Mouse (Mus musculus): ENCODE results near the gene Ell3. TPM values are rescaled to one million over a fixed set of nuclear protein-coding genes. Genes with fewer than 3 reads are reported as not detected.

Ell3 gene
- polyA plus RNA-seq, 1 experiment, result 0.05 TPM

DNA sequence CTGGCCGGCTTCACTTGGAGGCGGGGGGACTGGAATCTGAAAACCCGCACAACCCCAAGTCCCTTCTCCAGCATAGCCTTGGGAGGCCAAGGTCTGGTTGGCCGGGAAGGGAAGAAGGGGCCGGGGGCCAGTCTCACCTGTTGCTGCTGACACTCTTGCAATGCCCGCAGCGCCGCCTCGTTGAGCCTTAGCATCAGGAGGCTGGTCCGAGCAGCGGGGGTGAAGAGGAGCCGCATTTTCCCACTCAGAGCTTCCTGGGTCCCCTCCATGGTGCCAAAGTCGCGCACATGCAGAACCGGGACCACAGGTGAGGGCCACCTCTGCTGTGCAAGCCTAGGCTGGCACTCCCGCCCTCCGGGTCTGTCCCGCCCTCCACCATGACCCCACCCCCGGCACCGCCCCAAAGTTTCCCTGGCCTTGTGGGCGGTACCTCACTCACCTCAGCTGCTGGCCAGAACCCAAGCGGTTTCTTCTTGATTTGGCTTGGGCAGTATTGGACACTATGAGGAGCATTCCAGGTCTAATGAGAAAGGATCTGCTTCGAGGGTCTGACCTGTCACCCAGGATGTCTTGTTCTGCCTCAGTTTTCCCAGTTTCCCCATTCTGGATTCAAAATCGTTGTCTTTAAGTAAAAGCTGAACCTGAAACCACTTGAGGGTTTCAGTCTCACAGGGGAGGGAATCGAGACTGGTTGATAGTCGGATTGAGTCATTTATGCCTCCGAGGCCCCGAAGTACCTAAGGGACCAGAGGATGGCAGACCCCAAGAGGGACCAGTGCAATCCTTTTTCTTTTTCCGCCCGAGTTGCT is 1.6 kb downstream of the Ell3 start:
- Histone ChIP-seq H3K27me3 (ENCODE audit: control insufficient read depth, insufficient read depth, insufficient read length) (no peaks in the 10 kb centered on the region), H3K4me3 (no peak overlapping the region), H3K36me3 (ENCODE audit: control insufficient read depth, insufficient read depth) (peaks cover 12% of the 10 kb centered on the region), H3ac (ENCODE audit: control insufficient read depth, insufficient read length) (no peak overlapping the region), H3K4me2 (ENCODE audit: low read depth) (no peak overlapping the region), H3K79me2 (ENCODE audit: control insufficient read depth, insufficient read depth) (no peaks in the 10 kb centered on the region)
- TF ChIP-seq USF1 (IDR thresholded peaks at IDR 0.05; ENCODE audit: low read depth) (no peak), MYOD1 (IDR thresholded peaks at IDR 0.05; ENCODE audit: control insufficient read depth in 1 of 3, insufficient read length in 2 of 3, low read depth in 2 of 3) (no peak), TCF3 (IDR thresholded peaks at IDR 0.05; ENCODE audit: insufficient read length, low read depth) (no peak)

- H3K36me3 ChIP-seq (ENCODE audit: control insufficient read depth, insufficient read depth), result peaks cover 14% of the 10 kb centered on the region
- TF ChIP-seq MYOG (IDR thresholded peaks at IDR 0.05; ENCODE audit: control insufficient read depth in 1 of 3, insufficient read depth in 1 of 3, insufficient read length in 2 of 3, low read depth in 2 of 3), result no peak
- no peak for TF ChIP-seq TCF3 (IDR thresholded peaks at IDR 0.05; ENCODE audit: insufficient read length, low read depth)
- no peak for TF ChIP-seq POLR2AphosphoS2 (IDR thresholded peaks at IDR 0.05; ENCODE audit: insufficient read length, low read depth)
- no peak for TF ChIP-seq CEBPB (IDR thresholded peaks at IDR 0.05; ENCODE audit: insufficient read depth, poor library complexity, severe bottlenecking)
- TF ChIP-seq MAX (IDR thresholded peaks at IDR 0.05; ENCODE audit: low read depth), result no peak
- no peak for TF ChIP-seq MYOD1 (IDR thresholded peaks at IDR 0.05; ENCODE audit: control insufficient read depth in 1 of 3, insufficient read length in 2 of 3, low read depth in 2 of 3)
- no peak for TF ChIP-seq USF1 (IDR thresholded peaks at IDR 0.05; ENCODE audit: low read depth)
- TF ChIP-seq POLR2A (IDR thresholded peaks at IDR 0.05; ENCODE audit: insufficient read length, low read depth), result no peak
- TF ChIP-seq SRF (IDR thresholded peaks at IDR 0.05; ENCODE audit: control insufficient read depth, insufficient read length, low read depth), result no peak
- TF ChIP-seq REST (IDR thresholded peaks at IDR 0.05; ENCODE audit: insufficient read depth, insufficient read length), result no peak
- no peak for TF ChIP-seq TCF12 (IDR thresholded peaks at IDR 0.05; ENCODE audit: insufficient read depth, poor library complexity, severe bottlenecking)
- TF ChIP-seq E2F4 (IDR thresholded peaks at IDR 0.05; ENCODE audit: insufficient read depth), result no peak
- no peak overlapping the region for H3K4me3 ChIP-seq
- H3ac ChIP-seq (ENCODE audit: control insufficient read depth, insufficient read length), result no peak overlapping the region
- no peaks in the 10 kb centered on the region for H3K79me2 ChIP-seq (ENCODE audit: control insufficient read depth, insufficient read depth)
- H3K4me2 ChIP-seq (ENCODE audit: low read depth), result no peak overlapping the region
- H3K27me3 ChIP-seq (ENCODE audit: control insufficient read depth, insufficient read depth, insufficient read length), result no peaks in the 10 kb centered on the region
Observed at GRCm38 (mm10) chr2:121441800-121442199, 2.3 kb downstream of the Ell3 start.

GRCm38 (mm10) chr2:121440834-121441605 is 3.1 kb downstream of the Ell3 start:
- Histone ChIP-seq H3K4me3 (no peak overlapping the region), H3K4me2 (ENCODE audit: low read depth) (no peak overlapping the region), H3K27me3 (ENCODE audit: control insufficient read depth, insufficient read depth, insufficient read length) (no peaks in the 10 kb centered on the region), H3K36me3 (ENCODE audit: control insufficient read depth, insufficient read depth) (peaks cover 18% of the 10 kb centered on the region), H3K79me2 (ENCODE audit: control insufficient read depth, insufficient read depth) (no peaks in the 10 kb centered on the region), H3ac (ENCODE audit: control insufficient read depth, insufficient read length) (no peak overlapping the region)
- TF ChIP-seq SRF (IDR thresholded peaks at IDR 0.05; ENCODE audit: control insufficient read depth, insufficient read length, low read depth), result no peak
- TF ChIP-seq E2F4 (IDR thresholded peaks at IDR 0.05; ENCODE audit: insufficient read depth), result no peak
- TF ChIP-seq REST (IDR thresholded peaks at IDR 0.05; ENCODE audit: insufficient read depth, insufficient read length), result no peak
- no peak for TF ChIP-seq CEBPB (IDR thresholded peaks at IDR 0.05; ENCODE audit: insufficient read depth, poor library complexity, severe bottlenecking)
- TF ChIP-seq MYOD1 (IDR thresholded peaks at IDR 0.05; ENCODE audit: control insufficient read depth in 1 of 3, insufficient read length in 2 of 3, low read depth in 2 of 3), result no peak
- TF ChIP-seq POLR2A (IDR thresholded peaks at IDR 0.05; ENCODE audit: insufficient read length, low read depth), result no peak
- TF ChIP-seq MAX (IDR thresholded peaks at IDR 0.05; ENCODE audit: low read depth), result no peak
- TF ChIP-seq POLR2AphosphoS2 (IDR thresholded peaks at IDR 0.05; ENCODE audit: insufficient read length, low read depth), result no peak
- TF ChIP-seq USF1 (IDR thresholded peaks at IDR 0.05; ENCODE audit: low read depth), result no peak
- TF ChIP-seq TCF12 (IDR thresholded peaks at IDR 0.05; ENCODE audit: insufficient read depth, poor library complexity, severe bottlenecking), result no peak
- TF ChIP-seq MYOG (IDR thresholded peaks at IDR 0.05; ENCODE audit: control insufficient read depth in 1 of 3, insufficient read depth in 1 of 3, insufficient read length in 2 of 3, low read depth in 2 of 3), result no peak
- no peak for TF ChIP-seq TCF3 (IDR thresholded peaks at IDR 0.05; ENCODE audit: insufficient read length, low read depth)

DNA sequence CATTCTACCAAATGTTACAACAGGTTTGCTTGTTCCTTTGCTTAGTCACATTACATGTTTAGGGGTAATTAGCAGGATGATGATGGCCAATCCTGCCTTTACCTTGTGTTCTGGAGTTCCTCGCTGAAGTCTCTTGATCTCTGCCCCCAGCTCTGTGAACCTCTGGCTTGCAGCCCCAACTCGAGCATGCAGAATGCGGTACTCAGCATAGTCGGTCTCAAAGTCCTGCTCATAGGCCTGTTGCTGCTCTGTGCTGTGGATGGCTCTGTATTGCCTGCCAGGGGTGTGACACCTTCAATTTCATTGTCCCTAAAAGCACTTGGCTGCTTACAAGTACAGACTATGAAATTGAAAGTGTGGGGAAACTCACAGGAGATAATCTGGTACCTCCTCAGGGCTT is 4.3 kb downstream of the Ell3 start:
- Histone ChIP-seq H3ac (ENCODE audit: control insufficient read depth, insufficient read length) (no peak overlapping the region), H3K4me2 (ENCODE audit: low read depth) (no peak overlapping the region), H3K4me3 (no peak overlapping the region), H3K36me3 (ENCODE audit: control insufficient read depth, insufficient read depth) (peaks cover 30% of the 10 kb centered on the region), H3K79me2 (ENCODE audit: control insufficient read depth, insufficient read depth) (no peaks in the 10 kb centered on the region), H3K27me3 (ENCODE audit: control insufficient read depth, insufficient read depth, insufficient read length) (no peaks in the 10 kb centered on the region)
- TF ChIP-seq TCF12 (IDR thresholded peaks at IDR 0.05; ENCODE audit: insufficient read depth, poor library complexity, severe bottlenecking) (no peak), MAX (IDR thresholded peaks at IDR 0.05; ENCODE audit: low read depth) (no peak), E2F4 (IDR thresholded peaks at IDR 0.05; ENCODE audit: insufficient read depth) (no peak), POLR2AphosphoS2 (IDR thresholded peaks at IDR 0.05; ENCODE audit: insufficient read length, low read depth) (peak; percentile 30), USF1 (IDR thresholded peaks at IDR 0.05; ENCODE audit: low read depth) (no peak)
